Mouse (Mus musculus) neural tube, embryonic 13.5 days (tissue): ENCODE measurements around the gene Tex35. TPM values are rescaled to one million over a fixed set of nuclear protein-coding genes. Genes with fewer than 3 reads are reported as not detected.
A peak's percentile ranks its signal among the peaks of the same experiment; 100 is the strongest.

ENCODE experiments used
- ATAC-seq: fragments of 200-750 bp; cut with Nextera tagmentation; 2 replicates; pipeline ENCODE4 v1.8.0; 2017; ENCODE audit warnings: low read depth, mild to moderate bottlenecking, moderate TSS enrichment, moderate library complexity
- H3K27ac ChIP-seq: fragments of 300-500 bp; sonication (generic); replicated peaks from 2 replicates; pipeline ENCODE4 v1.5.1; 2015; ENCODE audit warnings: moderate library complexity, mild to moderate bottlenecking, inconsistent platforms
- H3K27me3 ChIP-seq: fragments of 300-500 bp; sonication (generic); 2 replicates; pipeline ENCODE4 v1.6.1; 2015; ENCODE audit warnings: mild to moderate bottlenecking, inconsistent platforms
- H3K36me3 ChIP-seq: fragments of 300-500 bp; sonication (generic); 2 replicates; pipeline ENCODE4 v1.6.1; 2015; ENCODE audit warnings: mild to moderate bottlenecking, inconsistent platforms
- H3K4me1 ChIP-seq: fragments of 300-500 bp; sonication (generic); replicated peaks from 2 replicates; pipeline ENCODE4 v1.6.1; 2015; ENCODE audit warnings: inconsistent platforms
- H3K4me2 ChIP-seq: fragments of 300-500 bp; sonication (generic); 2 replicates; pipeline ENCODE4 v1.6.1; 2015; ENCODE audit warnings: inconsistent platforms, mild to moderate bottlenecking, moderate library complexity
- H3K4me3 ChIP-seq: fragments of 300-500 bp; sonication (generic); 2 replicates; pipeline ENCODE4 v1.5.1; 2015; ENCODE audit warnings: mild to moderate bottlenecking, inconsistent platforms
- H3K9ac ChIP-seq: fragments of 300-500 bp; sonication (generic); 2 replicates; pipeline ENCODE4 v1.6.1; 2015; ENCODE audit warnings: moderate library complexity, mild to moderate bottlenecking, inconsistent platforms
- H3K9me3 ChIP-seq: fragments of 300-500 bp; sonication (generic); 2 replicates; pipeline ENCODE4 v1.6.1; 2016; ENCODE audit warnings: inconsistent platforms
- WGBS: fragments of 180-500 bp; shearing (Covaris S2); methylation state at CpG from one replicate; pipeline ENCODE4 v1.1.7; 2015; 5-methylcytosine and 5-hydroxymethylcytosine counted together
- polyA plus RNA-seq: library from polyadenylated mRNA; unstranded; fragments of >200 nt; fragmentation: Nextera tagmentation; extraction: Ambion mirVana; gene quantifications from 2 replicates; pipeline ENCODE4 v1.2.1, GENCODE M21; 2015

The Tex35 gene
- polyA plus RNA-seq, 1 experiment from 2014 or later: not detected

DNA sequence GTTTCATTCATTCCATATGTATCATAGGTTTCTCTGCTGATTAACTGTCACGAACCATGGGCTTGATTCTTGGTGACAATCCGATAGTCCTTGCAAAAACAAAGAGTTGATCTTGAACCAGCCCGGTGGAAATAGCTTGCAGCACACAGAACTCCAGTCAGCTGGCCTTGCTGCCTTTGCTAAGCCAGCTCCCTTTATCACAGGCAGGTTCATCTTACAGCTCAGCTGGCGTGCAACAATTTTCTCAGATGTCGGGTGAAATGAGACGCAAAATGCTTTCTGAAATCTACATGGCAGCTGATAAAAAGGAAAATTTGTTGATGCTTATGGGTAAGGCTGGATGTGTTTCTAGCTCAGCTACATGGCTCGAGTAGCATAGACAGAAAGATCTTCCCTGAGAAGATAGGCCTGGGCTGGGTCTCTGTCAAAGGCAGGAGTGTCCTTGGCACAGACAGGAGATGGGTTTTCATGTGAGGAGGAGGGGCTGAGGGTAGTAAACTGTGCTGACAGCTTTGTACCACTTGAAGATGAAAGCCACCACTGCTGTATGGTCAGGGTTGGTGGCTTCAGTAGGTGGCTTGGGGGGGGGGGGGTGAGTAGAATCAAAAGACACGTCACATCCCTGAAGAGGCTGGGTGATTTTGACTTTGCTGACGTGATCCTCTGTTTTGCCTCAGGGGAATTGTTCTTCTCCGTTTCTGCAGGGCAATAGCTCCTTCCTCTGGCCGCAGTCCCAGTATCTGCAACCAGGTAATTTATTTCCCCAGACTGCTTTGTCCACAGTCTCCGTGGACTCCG lies 45.0 kb downstream of the Tex35 start:
- Histone ChIP-seq H3K27me3 (no peaks in the 10 kb centered on the region), H3K4me1 (peaks cover 22% of the 10 kb centered on the region; the same call in 1 of the 2 replicates), H3K9me3 (no peaks in the 10 kb centered on the region), H3K4me2 (no peak overlapping the region), H3K27ac (peak overlapping the region; percentile 40), H3K4me3 (no peak overlapping the region), H3K9ac (no peak overlapping the region), H3K36me3 (no peaks in the 10 kb centered on the region)
- peak; percentile 40; the same call in 1 of the 2 replicates for ATAC-seq
- 45% methylated on average over 13 of the region's 13 CpGs for WGBS

DNA sequence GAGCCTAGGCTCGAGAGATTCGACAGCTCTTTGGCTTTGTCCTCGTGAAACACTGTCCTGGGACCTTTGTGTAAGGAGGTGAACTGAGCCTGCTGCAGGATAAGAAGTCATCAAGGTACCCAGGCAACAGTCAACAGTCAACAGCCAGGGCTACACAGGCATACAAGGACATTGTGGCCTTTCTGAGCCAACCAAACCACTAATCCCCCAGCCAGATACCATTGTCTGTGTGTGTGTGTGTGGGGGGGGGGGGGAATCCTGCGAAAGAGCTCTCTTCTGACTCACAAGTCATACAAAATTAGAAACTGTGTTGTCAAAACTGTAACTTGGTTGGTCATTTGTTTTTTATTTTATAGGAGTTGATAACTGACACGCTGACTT lies 46.0 kb downstream of the Tex35 start:
- no peaks in the 10 kb centered on the region for H3K36me3 ChIP-seq
- H3K9me3 ChIP-seq: no peaks in the 10 kb centered on the region
- H3K4me3 ChIP-seq: no peak overlapping the region
- H3K27ac ChIP-seq: no peak overlapping the region
- no peak overlapping the region for H3K9ac ChIP-seq
- no peak for ATAC-seq
- H3K4me1 ChIP-seq: peaks cover 22% of the 10 kb centered on the region; the same call in 1 of the 2 replicates
- no peak overlapping the region for H3K4me2 ChIP-seq
- 79% methylated on average over 5 of the region's 5 CpGs for WGBS
- H3K27me3 ChIP-seq: no peaks in the 10 kb centered on the region

DNA sequence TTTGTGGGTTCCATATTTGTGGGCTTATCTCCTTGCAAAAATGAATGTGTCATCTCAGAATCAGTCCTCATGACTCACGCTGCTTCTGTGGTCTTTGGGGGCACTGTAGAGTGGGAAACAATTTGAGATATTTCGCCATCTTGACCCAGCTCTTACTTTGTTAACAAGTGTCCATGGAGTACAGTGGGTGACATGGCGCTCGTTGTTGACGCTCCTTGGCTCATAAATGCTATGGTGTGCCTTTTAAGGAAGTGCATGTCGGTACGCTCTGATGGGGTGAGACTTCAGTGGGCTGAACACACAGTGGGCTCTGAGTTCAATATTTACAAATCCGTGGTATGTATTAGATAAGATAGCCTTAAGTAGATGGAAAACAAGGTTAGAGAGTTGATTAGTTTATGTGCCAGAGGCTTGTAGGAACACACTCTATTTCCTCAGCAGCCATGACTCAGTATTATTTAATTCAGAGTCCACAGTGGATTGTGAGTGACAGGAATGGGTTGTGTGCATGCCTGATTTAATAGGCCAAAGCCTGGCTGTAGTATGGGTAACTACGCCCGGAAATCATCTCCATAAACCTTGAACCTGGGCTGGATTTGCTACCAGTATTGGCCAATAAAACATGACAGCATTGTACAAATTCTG lies 46.6 kb downstream of the Tex35 start:
- no peak overlapping the region for H3K4me2 ChIP-seq
- no peaks in the 10 kb centered on the region for H3K36me3 ChIP-seq
- H3K9me3 ChIP-seq: no peaks in the 10 kb centered on the region
- 93% methylated on average over 10 of the region's 10 CpGs for WGBS
- no peak overlapping the region for H3K27ac ChIP-seq
- H3K9ac ChIP-seq: no peak overlapping the region
- no peaks in the 10 kb centered on the region for H3K27me3 ChIP-seq
- H3K4me3 ChIP-seq: no peak overlapping the region
- no peak for ATAC-seq
- H3K4me1 ChIP-seq: peaks cover 20% of the 10 kb centered on the region

DNA sequence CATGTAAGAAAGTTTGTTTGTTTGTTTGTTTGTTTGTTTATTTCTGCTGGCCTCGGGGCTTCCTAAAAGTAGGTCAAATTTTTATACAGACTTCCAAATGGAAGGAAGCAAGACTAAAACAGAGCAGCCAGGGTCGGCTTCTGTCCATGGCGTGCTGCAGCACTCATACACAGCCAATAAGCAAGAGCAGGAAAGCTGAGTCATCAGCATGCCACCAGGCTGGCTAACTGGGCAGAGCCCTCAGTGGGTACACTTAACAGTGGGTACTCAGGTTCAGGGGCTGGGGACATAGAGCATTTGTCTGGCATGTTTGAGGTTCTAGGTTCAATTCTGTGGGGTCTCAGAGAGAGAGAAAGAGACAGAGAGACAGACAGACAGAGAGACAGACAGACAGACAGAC lies 47.3 kb downstream of the Tex35 start:
- H3K36me3 ChIP-seq: no peaks in the 10 kb centered on the region
- 83% methylated on average over 3 of the region's 3 CpGs for WGBS
- H3K9ac ChIP-seq: no peak overlapping the region
- no peaks in the 10 kb centered on the region for H3K27me3 ChIP-seq
- no peak overlapping the region for H3K4me2 ChIP-seq
- no peak for ATAC-seq
- H3K4me1 ChIP-seq: peaks cover 24% of the 10 kb centered on the region
- no peaks in the 10 kb centered on the region for H3K9me3 ChIP-seq
- H3K27ac ChIP-seq: no peak overlapping the region
- no peak overlapping the region for H3K4me3 ChIP-seq

GRCm38 (mm10) chr1:157060441-157061135 lies 47.9 kb downstream of the Tex35 start:
- H3K9ac ChIP-seq: no peak overlapping the region
- H3K4me3 ChIP-seq: no peak overlapping the region
- no peaks in the 10 kb centered on the region for H3K36me3 ChIP-seq
- H3K4me1 ChIP-seq: peaks cover 25% of the 10 kb centered on the region
- no peak overlapping the region for H3K4me2 ChIP-seq
- WGBS: 83% methylated on average over 12 of the region's 12 CpGs
- H3K27me3 ChIP-seq: no peaks in the 10 kb centered on the region
- no peak overlapping the region for H3K27ac ChIP-seq
- ATAC-seq: no peak
- H3K9me3 ChIP-seq: no peaks in the 10 kb centered on the region

- ATAC-seq: no peak
- Histone ChIP-seq H3K9me3 (no peaks in the 10 kb centered on the region), H3K4me2 (peak overlapping the region; percentile 21), H3K27ac (peak overlapping the region; percentile 85), H3K4me3 (no peak overlapping the region), H3K9ac (0 out of 2 replicates have a peak overlapping the region, but pooled peaks have one; percentile 49), H3K4me1 (peaks cover 30% of the 10 kb centered on the region), H3K27me3 (no peaks in the 10 kb centered on the region), H3K36me3 (no peaks in the 10 kb centered on the region)
- 47% methylated on average over 6 of the region's 6 CpGs for WGBS
Measured at GRCm38 (mm10) chr1:157055901-157056300, 52.6 kb downstream of the Tex35 start.

DNA sequence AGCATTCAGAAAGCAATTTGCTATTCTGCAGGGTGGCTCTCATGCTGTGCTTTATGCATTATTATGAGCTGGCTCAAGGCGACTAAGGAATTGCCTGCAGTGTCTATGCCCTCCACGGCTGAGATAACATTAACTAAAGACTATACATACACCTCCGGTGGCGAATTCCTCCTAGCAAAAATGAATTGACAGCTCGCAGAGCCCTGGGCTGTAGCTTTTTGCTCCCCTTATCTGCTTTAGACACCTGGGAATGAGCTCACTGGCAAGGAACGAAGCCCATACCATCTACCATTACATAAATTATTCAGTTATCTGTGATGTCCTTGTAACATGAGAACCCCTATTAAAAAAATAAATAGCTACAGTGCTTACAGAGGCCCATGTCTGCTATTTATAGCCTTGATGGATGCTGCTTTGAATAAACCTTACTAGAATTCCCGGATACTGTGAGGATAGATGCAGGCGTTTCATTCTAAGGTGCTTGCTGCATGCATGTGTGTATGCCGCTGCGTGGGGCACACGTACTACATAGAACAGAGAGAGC lies 53.1 kb downstream of the Tex35 start:
- H3K4me2 ChIP-seq: peak overlapping the region; percentile 21
- H3K4me1 ChIP-seq: peaks cover 30% of the 10 kb centered on the region
- H3K36me3 ChIP-seq: no peaks in the 10 kb centered on the region
- H3K27ac ChIP-seq: peak overlapping the region; percentile 85
- H3K27me3 ChIP-seq: peaks cover 5% of the 10 kb centered on the region; the same call in 1 of the 2 replicates
- peak overlapping the region; percentile 49; the same call in 1 of the 2 replicates for H3K9ac ChIP-seq
- H3K4me3 ChIP-seq: no peak overlapping the region
- ATAC-seq: peak; percentile 87
- 25% methylated on average over 11 of the region's 11 CpGs for WGBS
- H3K9me3 ChIP-seq: no peaks in the 10 kb centered on the region

- Histone ChIP-seq H3K9me3 (no peaks in the 10 kb centered on the region), H3K4me3 (no peak overlapping the region), H3K4me2 (peak overlapping the region; percentile 21), H3K4me1 (peaks cover 30% of the 10 kb centered on the region), H3K27me3 (peaks cover 6% of the 10 kb centered on the region), H3K9ac (peak overlapping the region; percentile 49; the same call in 1 of the 2 replicates), H3K36me3 (no peaks in the 10 kb centered on the region), H3K27ac (peak overlapping the region; percentile 85)
- WGBS: 47% methylated on average over 7 of the region's 7 CpGs
- no peak for ATAC-seq
Measured at GRCm38 (mm10) chr1:157054659-157055058, 53.8 kb downstream of the Tex35 start.

GRCm38 (mm10) chr1:157049886-157050285 lies 58.6 kb downstream of the Tex35 start:
- H3K27me3 ChIP-seq: peaks cover 15% of the 10 kb centered on the region
- no peak overlapping the region for H3K9ac ChIP-seq
- 82% methylated on average over 2 of the region's 2 CpGs for WGBS
- H3K36me3 ChIP-seq: no peaks in the 10 kb centered on the region
- ATAC-seq: no peak
- no peaks in the 10 kb centered on the region for H3K9me3 ChIP-seq
- H3K27ac ChIP-seq: no peak overlapping the region
- no peak overlapping the region for H3K4me3 ChIP-seq
- H3K4me1 ChIP-seq: peaks cover 24% of the 10 kb centered on the region
- no peak overlapping the region for H3K4me2 ChIP-seq
